Mouse (Mus musculus): Measurements from ENCODE around the gene Clasp1. TPM values are rescaled to one million over a fixed set of nuclear protein-coding genes. Genes with fewer than 3 reads are reported as not detected.

The Clasp1 gene
- polyA plus RNA-seq, 1 experiment: 10.9 TPM

DNA sequence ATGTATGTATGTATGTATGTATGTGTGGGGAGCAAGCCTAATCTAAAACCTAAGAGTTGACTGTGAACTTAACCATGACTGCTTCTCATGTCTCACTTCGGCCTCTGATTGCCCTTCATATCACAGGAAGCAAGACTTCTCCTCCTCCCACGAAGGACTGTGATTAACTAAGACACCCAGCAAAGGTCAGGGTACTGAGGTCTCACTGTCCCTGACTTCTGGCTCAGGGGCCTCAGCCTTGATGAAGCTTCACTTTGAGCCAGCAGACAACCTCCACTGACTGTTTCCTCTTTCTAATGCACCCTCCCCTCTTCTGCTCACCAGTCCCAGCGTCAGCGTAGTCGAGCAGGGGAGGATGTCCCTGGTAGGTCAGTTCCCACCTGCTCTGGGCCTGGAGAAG, 166.1 kb downstream of the Clasp1 start:
- Histone ChIP-seq H3K4me1 (ENCODE audit: control insufficient read depth, insufficient read depth, insufficient read length, low read length) (no peaks in the 10 kb centered on the region), H3K4me3 (ENCODE audit: low read depth, low read length) (no peak overlapping the region), H3K36me3 (ENCODE audit: control insufficient read depth, insufficient read depth, low read length) (peaks cover 42% of the 10 kb centered on the region), H3K27ac (ENCODE audit: insufficient read depth, low read depth, low read length) (no peak overlapping the region), H3K27me3 (ENCODE audit: control insufficient read depth, insufficient read depth, low read length) (no peaks in the 10 kb centered on the region)
- 91% methylated on average over 5 of the region's 5 CpGs for WGBS
- TF ChIP-seq POLR2A (IDR thresholded peaks at IDR 0.05; ENCODE audit: low read depth, low read length): no peak
- TF ChIP-seq CTCF (IDR thresholded peaks at IDR 0.05; ENCODE audit: extremely low read depth, insufficient read length, insufficient replicate concordance, low read depth, low read length): no peak

DNA sequence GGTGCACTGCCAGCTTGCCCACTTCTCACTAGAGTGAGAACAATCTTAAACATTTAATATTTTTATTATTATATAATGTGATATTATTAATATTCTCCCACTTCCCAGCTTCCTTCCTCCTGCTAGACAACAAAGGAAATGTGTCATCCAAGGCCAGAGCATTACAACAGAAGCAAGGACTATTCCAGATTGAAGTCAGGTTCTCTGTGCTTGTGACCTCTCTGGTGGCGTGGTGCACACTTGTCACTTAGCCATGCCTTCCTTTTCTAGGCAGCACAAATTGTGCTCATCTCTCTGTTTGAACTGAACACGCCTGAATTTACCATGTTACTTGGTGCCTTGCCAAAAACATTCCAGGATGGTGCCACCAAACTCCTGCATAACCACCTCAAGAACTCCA, 170.9 kb downstream of the Clasp1 start:
- no peaks in the 10 kb centered on the region for H3K27me3 ChIP-seq (ENCODE audit: control insufficient read depth, insufficient read depth, low read length)
- WGBS: 54% methylated on average over 2 of the region's 2 CpGs
- H3K27ac ChIP-seq (ENCODE audit: insufficient read depth, low read depth, low read length): no peak overlapping the region
- H3K4me1 ChIP-seq (ENCODE audit: control insufficient read depth, insufficient read depth, insufficient read length, low read length): no peaks in the 10 kb centered on the region
- peaks cover 42% of the 10 kb centered on the region for H3K36me3 ChIP-seq (ENCODE audit: control insufficient read depth, insufficient read depth, low read length)
- H3K4me3 ChIP-seq (ENCODE audit: low read depth, low read length): no peak overlapping the region
- no peak for TF ChIP-seq CTCF (IDR thresholded peaks at IDR 0.05; ENCODE audit: extremely low read depth, insufficient read length, insufficient replicate concordance, low read depth, low read length)
- TF ChIP-seq POLR2A (IDR thresholded peaks at IDR 0.05; ENCODE audit: low read depth, low read length): no peak

DNA sequence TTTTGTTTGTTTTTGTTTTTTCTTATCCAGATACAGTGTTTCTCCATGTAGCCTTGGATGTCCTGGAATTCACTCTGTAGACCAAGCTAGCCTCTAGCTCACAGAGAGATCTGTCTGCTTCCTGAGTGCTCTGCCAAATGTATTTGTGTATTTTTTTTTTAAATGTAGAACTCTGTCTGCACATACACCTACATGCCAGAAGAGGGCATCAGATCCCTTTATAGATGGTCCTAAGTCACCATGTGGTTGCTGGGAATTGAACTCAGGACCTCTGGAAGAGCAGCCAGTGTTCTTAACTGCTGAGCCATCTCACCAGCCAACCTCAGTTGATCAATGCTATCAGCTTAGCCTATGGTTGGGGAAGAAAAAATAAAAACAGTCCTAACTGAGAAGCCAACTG, 175.7 kb downstream of the Clasp1 start:
- no peak for TF ChIP-seq POLR2A (IDR thresholded peaks at IDR 0.05; ENCODE audit: low read depth, low read length)
- TF ChIP-seq CTCF (IDR thresholded peaks at IDR 0.05; ENCODE audit: extremely low read depth, insufficient read length, insufficient replicate concordance, low read depth, low read length): no peak
- Histone ChIP-seq H3K27ac (ENCODE audit: insufficient read depth, low read depth, low read length) (no peak overlapping the region), H3K36me3 (ENCODE audit: control insufficient read depth, insufficient read depth, low read length) (peaks cover 52% of the 10 kb centered on the region), H3K27me3 (ENCODE audit: control insufficient read depth, insufficient read depth, low read length) (no peaks in the 10 kb centered on the region), H3K4me3 (ENCODE audit: low read depth, low read length) (no peak overlapping the region), H3K4me1 (ENCODE audit: control insufficient read depth, insufficient read depth, insufficient read length, low read length) (no peaks in the 10 kb centered on the region)

DNA sequence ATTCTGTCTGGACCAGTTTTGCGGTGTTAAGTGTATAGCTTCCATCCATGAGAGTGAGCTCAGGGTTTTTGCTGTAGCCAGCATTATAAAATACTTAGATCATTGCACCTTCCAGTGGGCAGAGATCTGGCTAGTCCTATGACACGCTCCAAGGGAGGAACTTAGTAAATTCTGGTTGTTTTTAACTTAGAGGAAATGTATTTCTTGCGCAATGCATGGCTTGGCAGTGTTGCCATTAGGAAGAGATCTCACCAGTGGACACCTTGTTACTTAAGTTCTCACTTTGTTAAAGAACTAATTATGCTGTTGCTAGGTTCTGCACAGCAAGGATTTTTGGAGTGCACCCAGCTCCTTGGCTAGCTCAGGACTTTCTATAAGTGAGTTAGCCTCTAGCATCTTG, 178.8 kb downstream of the Clasp1 start:
- no peak overlapping the region for H3K27ac ChIP-seq (ENCODE audit: insufficient read depth, low read depth, low read length)
- H3K27me3 ChIP-seq (ENCODE audit: control insufficient read depth, insufficient read depth, low read length): no peaks in the 10 kb centered on the region
- TF ChIP-seq POLR2A (IDR thresholded peaks at IDR 0.05; ENCODE audit: low read depth, low read length) (no peak), CTCF (IDR thresholded peaks at IDR 0.05; ENCODE audit: extremely low read depth, insufficient read length, insufficient replicate concordance, low read depth, low read length) (no peak)
- WGBS: 94% methylated on average over 3 of the region's 3 CpGs
- no peak overlapping the region for H3K4me3 ChIP-seq (ENCODE audit: low read depth, low read length)
- peaks cover 47% of the 10 kb centered on the region for H3K36me3 ChIP-seq (ENCODE audit: control insufficient read depth, insufficient read depth, low read length)
- H3K4me1 ChIP-seq (ENCODE audit: control insufficient read depth, insufficient read depth, insufficient read length, low read length): no peaks in the 10 kb centered on the region

DNA sequence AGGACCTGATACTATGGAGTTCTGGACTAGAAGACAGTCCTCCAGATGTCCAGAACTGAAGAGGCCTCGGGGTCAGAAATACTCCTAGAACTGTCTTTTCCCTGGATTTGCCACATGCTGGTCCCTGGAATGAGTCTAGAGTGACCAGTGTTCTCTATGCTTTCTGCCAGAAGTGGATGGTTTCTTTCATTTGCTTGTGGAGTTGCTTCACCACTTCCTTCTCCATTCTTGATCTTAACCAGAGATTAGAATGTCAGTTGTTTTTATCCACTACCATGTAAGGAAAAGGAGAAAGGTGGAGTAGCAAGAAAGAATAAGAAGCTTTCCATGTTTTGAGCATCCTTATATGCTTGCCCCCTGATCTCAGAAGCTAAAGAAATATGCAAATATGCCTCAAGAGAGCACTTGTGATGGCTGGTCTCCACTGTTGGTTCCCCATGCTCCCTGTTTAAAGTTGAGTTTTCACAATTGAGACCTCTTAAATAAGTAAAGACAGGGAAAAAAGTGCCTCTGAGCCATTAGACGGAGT, 191.4 kb downstream of the Clasp1 start:
- 95% methylated on average over 2 of the region's 2 CpGs for WGBS
- no peaks in the 10 kb centered on the region for H3K27me3 ChIP-seq (ENCODE audit: control insufficient read depth, insufficient read depth, low read length)

DNA sequence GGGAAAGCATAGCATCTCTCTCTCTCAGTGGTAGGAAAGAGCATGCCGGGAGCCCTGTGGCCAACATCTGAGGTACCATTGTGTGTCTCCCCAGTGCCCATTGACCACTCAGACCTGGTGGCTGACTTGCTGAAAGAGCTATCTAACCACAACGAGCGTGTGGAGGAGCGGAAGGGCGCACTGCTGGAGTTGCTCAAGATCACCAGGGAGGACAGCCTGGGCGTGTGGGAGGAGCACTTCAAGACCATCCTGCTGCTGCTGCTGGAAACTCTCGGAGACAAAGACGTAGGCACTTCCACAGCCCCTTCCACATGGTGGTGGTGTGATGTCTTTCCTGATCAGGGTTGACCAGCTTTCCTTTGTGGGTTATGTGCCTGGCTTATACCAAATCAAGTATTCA, 192.3 kb downstream of the Clasp1 start:
- no peak for TF ChIP-seq CTCF (IDR thresholded peaks at IDR 0.05; ENCODE audit: extremely low read depth, insufficient read length, insufficient replicate concordance, low read depth, low read length)
- no peak for TF ChIP-seq POLR2A (IDR thresholded peaks at IDR 0.05; ENCODE audit: low read depth, low read length)
- WGBS: 97% methylated on average over 8 of the region's 8 CpGs
- Histone ChIP-seq H3K27me3 (ENCODE audit: control insufficient read depth, insufficient read depth, low read length) (no peaks in the 10 kb centered on the region), H3K27ac (ENCODE audit: insufficient read depth, low read depth, low read length) (no peak overlapping the region), H3K4me1 (ENCODE audit: control insufficient read depth, insufficient read depth, insufficient read length, low read length) (no peaks in the 10 kb centered on the region), H3K36me3 (ENCODE audit: control insufficient read depth, insufficient read depth, low read length) (peaks cover 23% of the 10 kb centered on the region), H3K4me3 (ENCODE audit: low read depth, low read length) (no peak overlapping the region)

More for the DNA sequence above, 191.4 kb downstream of the Clasp1 start:
- Histone ChIP-seq H3K36me3 (ENCODE audit: control insufficient read depth, insufficient read depth, low read length) (peaks cover 28% of the 10 kb centered on the region), H3K27ac (ENCODE audit: insufficient read depth, low read depth, low read length) (no peak overlapping the region), H3K4me1 (ENCODE audit: control insufficient read depth, insufficient read depth, insufficient read length, low read length) (no peaks in the 10 kb centered on the region), H3K4me3 (ENCODE audit: low read depth, low read length) (no peak overlapping the region)
- TF ChIP-seq POLR2A (IDR thresholded peaks at IDR 0.05; ENCODE audit: low read depth, low read length) (no peak), CTCF (IDR thresholded peaks at IDR 0.05; ENCODE audit: extremely low read depth, insufficient read length, insufficient replicate concordance, low read depth, low read length) (no peak)

DNA sequence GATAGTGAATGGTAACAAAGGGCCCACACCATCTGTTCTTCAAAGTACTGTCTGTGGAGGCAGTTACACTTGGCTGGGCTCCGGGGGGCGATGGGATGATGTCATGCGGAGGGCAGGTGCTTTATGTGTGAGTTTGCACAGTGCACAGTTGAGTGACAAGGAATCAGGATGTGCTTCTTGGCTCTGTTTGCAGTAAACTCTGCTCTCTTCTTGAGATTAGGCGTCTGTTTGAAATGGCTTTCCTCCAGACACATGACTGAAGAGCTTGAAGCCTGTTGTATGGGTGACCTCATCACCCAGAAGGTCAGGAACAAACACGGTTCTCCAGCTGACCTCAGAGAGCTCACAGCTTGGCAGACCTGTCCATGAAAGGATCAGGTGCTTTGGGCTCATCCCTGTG, 200.9 kb downstream of the Clasp1 start:
- TF ChIP-seq CTCF (IDR thresholded peaks at IDR 0.05; ENCODE audit: extremely low read depth, insufficient read length, insufficient replicate concordance, low read depth, low read length): no peak
- Histone ChIP-seq H3K4me3 (ENCODE audit: low read depth, low read length) (no peak overlapping the region), H3K27ac (ENCODE audit: insufficient read depth, low read depth, low read length) (no peak overlapping the region), H3K4me1 (ENCODE audit: control insufficient read depth, insufficient read depth, insufficient read length, low read length) (peaks cover under 1% of the 10 kb centered on the region; the same call in 1 of the 2 replicates), H3K27me3 (ENCODE audit: control insufficient read depth, insufficient read depth, low read length) (no peaks in the 10 kb centered on the region), H3K36me3 (ENCODE audit: control insufficient read depth, insufficient read depth, low read length) (peaks cover 32% of the 10 kb centered on the region)
- WGBS: 45% methylated on average over 5 of the region's 5 CpGs

Measured in small intestine, adult 2 months (tissue).